Mouse (Mus musculus) embryonic facial prominence, embryonic 12.5 days (tissue): ENCODE results near the gene Hlx. TPM values are rescaled to one million over a fixed set of nuclear protein-coding genes. Genes with fewer than 3 reads are reported as not detected.

Experiments used
- ATAC-seq: fragments of 200-750 bp; cut with Nextera tagmentation; 2 replicates; pipeline ENCODE4 v1.8.0; 2017; ENCODE audit not compliant: insufficient number of reproducible peaks, insufficient read depth, low FRiP score, low TSS enrichment
- H3K27ac ChIP-seq: fragments of 300-500 bp; sonication (generic); 2 replicates; pipeline ENCODE4 v1.5.1; 2016; ENCODE audit warnings: mild to moderate bottlenecking
- H3K27me3 ChIP-seq: fragments of 300-500 bp; sonication (generic); 2 replicates; pipeline ENCODE4 v1.6.1; 2016; ENCODE audit warnings: mild to moderate bottlenecking, moderate library complexity
- H3K36me3 ChIP-seq: fragments of 300-500 bp; sonication (generic); 2 replicates; pipeline ENCODE4 v1.6.1; 2016; ENCODE audit warnings: mild to moderate bottlenecking
- H3K4me1 ChIP-seq: fragments of 300-500 bp; sonication (generic); 2 replicates; pipeline ENCODE4 v1.6.1; 2016
- H3K4me2 ChIP-seq: fragments of 300-500 bp; sonication (generic); replicated peaks from 2 replicates; pipeline ENCODE4 v1.6.1; 2016; ENCODE audit warnings: mild to moderate bottlenecking, moderate library complexity
- H3K4me3 ChIP-seq: fragments of 300-500 bp; sonication (generic); 2 replicates; pipeline ENCODE4 v1.5.1; 2016; ENCODE audit warnings: mild to moderate bottlenecking
- H3K9ac ChIP-seq: fragments of 300-500 bp; sonication (generic); 2 replicates; pipeline ENCODE4 v1.6.1; 2016; ENCODE audit warnings: mild to moderate bottlenecking, moderate library complexity
- H3K9me3 ChIP-seq: fragments of 300-500 bp; sonication (generic); 2 replicates; pipeline ENCODE4 v1.6.1; 2016; ENCODE audit warnings: mild to moderate bottlenecking, moderate library complexity
- WGBS: fragments of 180-500 bp; shearing (Covaris S2); methylation state at CpG from one replicate; pipeline ENCODE4 v1.1.7; 2016; 5-methylcytosine and 5-hydroxymethylcytosine counted together
- polyA plus RNA-seq: library from polyadenylated mRNA; unstranded; fragments of >200 nt; fragmentation: Nextera tagmentation; extraction: Ambion mirVana; gene quantifications from 2 replicates; pipeline ENCODE4 v1.2.1, GENCODE M21; 2016

Hlx gene
- polyA plus RNA-seq, 1 experiment from 2014 or later = 8.4 TPM

GRCm38 (mm10) chr1:184731091-184731640 is 1.3 kb downstream of the Hlx start:
- Histone ChIP-seq H3K27me3 (peaks cover 83% of the 10 kb centered on the region), H3K4me1 (peaks cover 12% of the 10 kb centered on the region; the same call in 1 of the 2 replicates), H3K9me3 (no peaks in the 10 kb centered on the region), H3K4me2 (peak overlapping the region; percentile 79), H3K36me3 (no peaks in the 10 kb centered on the region), H3K27ac (0 out of 2 replicates have a peak overlapping the region, but pooled peaks have one; percentile 57), H3K4me3 (peak overlapping the region; percentile 44), H3K9ac (peak overlapping the region; percentile 28; the same call in 1 of the 2 replicates)
- 3% methylated on average over 18 of the region's 18 CpGs for WGBS
- ATAC-seq = no peak

GRCm38 (mm10) chr1:184730453-184731013 is 1.9 kb downstream of the Hlx start:
- Histone ChIP-seq H3K4me1 (peaks cover 12% of the 10 kb centered on the region; the same call in 1 of the 2 replicates), H3K4me3 (peak overlapping the region; percentile 44; the same call in 1 of the 2 replicates), H3K9ac (no peak overlapping the region), H3K9me3 (no peaks in the 10 kb centered on the region), H3K27ac (no peak overlapping the region), H3K4me2 (0 out of 2 replicates have a peak overlapping the region, but pooled peaks have one; percentile 16), H3K27me3 (peaks cover 83% of the 10 kb centered on the region), H3K36me3 (no peaks in the 10 kb centered on the region)
- WGBS = 1% methylated on average over 12 of the region's 12 CpGs
- no peak for ATAC-seq

- Histone ChIP-seq H3K4me3 (0 out of 2 replicates have a peak overlapping the region, but pooled peaks have one; percentile 44), H3K9me3 (no peaks in the 10 kb centered on the region), H3K4me1 (peaks cover 12% of the 10 kb centered on the region; the same call in 1 of the 2 replicates), H3K4me2 (peak overlapping the region; percentile 11; the same call in 1 of the 2 replicates), H3K27ac (no peak overlapping the region), H3K27me3 (peaks cover 85% of the 10 kb centered on the region), H3K36me3 (no peaks in the 10 kb centered on the region), H3K9ac (no peak overlapping the region)
- no peak for ATAC-seq
- WGBS = 3% methylated on average over 19 of the region's 19 CpGs
Observed at GRCm38 (mm10) chr1:184729357-184730140, 2.9 kb downstream of the Hlx start.

GRCm38 (mm10) chr1:184728561-184729115 is 3.8 kb downstream of the Hlx start:
- no peaks in the 10 kb centered on the region for H3K9me3 ChIP-seq
- H3K36me3 ChIP-seq = no peaks in the 10 kb centered on the region
- WGBS = 3% methylated on average over 6 of the region's 6 CpGs
- no peak overlapping the region for H3K9ac ChIP-seq
- no peak overlapping the region for H3K4me2 ChIP-seq
- no peak overlapping the region for H3K27ac ChIP-seq
- H3K4me1 ChIP-seq = peaks cover 12% of the 10 kb centered on the region; the same call in 1 of the 2 replicates
- no peak overlapping the region for H3K4me3 ChIP-seq
- H3K27me3 ChIP-seq = peaks cover 85% of the 10 kb centered on the region
- no peak for ATAC-seq

GRCm38 (mm10) chr1:184727401-184728265 is 4.8 kb downstream of the Hlx start:
- H3K27me3 ChIP-seq = peaks cover 87% of the 10 kb centered on the region
- peak overlapping the region; percentile 66 for H3K4me2 ChIP-seq
- WGBS = 2% methylated on average over 48 of the region's 49 CpGs
- no peaks in the 10 kb centered on the region for H3K9me3 ChIP-seq
- H3K36me3 ChIP-seq = no peaks in the 10 kb centered on the region
- peak overlapping the region; percentile 36 for H3K4me3 ChIP-seq
- peaks cover 12% of the 10 kb centered on the region; the same call in 1 of the 2 replicates for H3K4me1 ChIP-seq
- ATAC-seq = 0 out of 2 replicates have a peak, but pooled peaks have one; percentile 38
- H3K27ac ChIP-seq = no peak overlapping the region
- peak overlapping the region; percentile 40 for H3K9ac ChIP-seq

GRCm38 (mm10) chr1:184726576-184727300 is 5.7 kb downstream of the Hlx start:
- H3K9me3 ChIP-seq = no peaks in the 10 kb centered on the region
- ATAC-seq = no peak
- 4% methylated on average over 16 of the region's 16 CpGs for WGBS
- H3K4me3 ChIP-seq = peak overlapping the region; percentile 36; the same call in 1 of the 2 replicates
- H3K4me1 ChIP-seq = peaks cover 10% of the 10 kb centered on the region; the same call in 1 of the 2 replicates
- peak overlapping the region; percentile 66 for H3K4me2 ChIP-seq
- H3K9ac ChIP-seq = no peak overlapping the region
- peaks cover 89% of the 10 kb centered on the region for H3K27me3 ChIP-seq
- no peak overlapping the region for H3K27ac ChIP-seq
- H3K36me3 ChIP-seq = no peaks in the 10 kb centered on the region

- no peak for ATAC-seq
- WGBS = under 1% methylated on average over 11 of the region's 11 CpGs
- no peak overlapping the region for H3K4me3 ChIP-seq
- 0 out of 2 replicates have a peak, but pooled peaks cover 6% of the 10 kb centered on the region for H3K4me1 ChIP-seq
- no peak overlapping the region for H3K9ac ChIP-seq
- no peak overlapping the region for H3K27ac ChIP-seq
- H3K36me3 ChIP-seq = no peaks in the 10 kb centered on the region
- H3K9me3 ChIP-seq = no peaks in the 10 kb centered on the region
- no peak overlapping the region for H3K4me2 ChIP-seq
- peaks cover 98% of the 10 kb centered on the region for H3K27me3 ChIP-seq
Observed at GRCm38 (mm10) chr1:184725318-184725790, 7.1 kb downstream of the Hlx start.

GRCm38 (mm10) chr1:184724551-184725317 is 7.7 kb downstream of the Hlx start:
- no peak for ATAC-seq
- Histone ChIP-seq H3K4me2 (no peak overlapping the region), H3K9ac (no peak overlapping the region), H3K4me1 (0 out of 2 replicates have a peak, but pooled peaks cover 6% of the 10 kb centered on the region), H3K27me3 (peaks cover 99% of the 10 kb centered on the region), H3K9me3 (no peaks in the 10 kb centered on the region), H3K4me3 (0 out of 2 replicates have a peak overlapping the region, but pooled peaks have one; percentile 1), H3K27ac (no peak overlapping the region), H3K36me3 (no peaks in the 10 kb centered on the region)
- 2% methylated on average over 23 of the region's 23 CpGs for WGBS

GRCm38 (mm10) chr1:184723899-184724298 is 8.5 kb downstream of the Hlx start:
- H3K4me1 ChIP-seq = 0 out of 2 replicates have a peak, but pooled peaks cover 6% of the 10 kb centered on the region
- no peak overlapping the region for H3K27ac ChIP-seq
- H3K4me2 ChIP-seq = no peak overlapping the region
- H3K9me3 ChIP-seq = no peaks in the 10 kb centered on the region
- no peak for ATAC-seq
- no peak overlapping the region for H3K4me3 ChIP-seq
- no peak overlapping the region for H3K9ac ChIP-seq
- WGBS = 4% methylated on average over 3 of the region's 3 CpGs
- H3K36me3 ChIP-seq = no peaks in the 10 kb centered on the region
- peaks cover 100% of the 10 kb centered on the region for H3K27me3 ChIP-seq

GRCm38 (mm10) chr1:184721121-184721520 is 11.3 kb downstream of the Hlx start:
- Histone ChIP-seq H3K4me2 (no peak overlapping the region), H3K4me1 (no peaks in the 10 kb centered on the region), H3K27me3 (peaks cover 98% of the 10 kb centered on the region), H3K4me3 (no peak overlapping the region), H3K27ac (no peak overlapping the region), H3K36me3 (no peaks in the 10 kb centered on the region), H3K9me3 (no peaks in the 10 kb centered on the region), H3K9ac (no peak overlapping the region)
- no peak for ATAC-seq
- 2% methylated on average over 9 of the region's 9 CpGs for WGBS
